Mouse (Mus musculus): ENCODE data around the gene Atp6v1a. TPM values are rescaled to one million over a fixed set of nuclear protein-coding genes. Genes with fewer than 3 reads are reported as not detected.

Atp6v1a gene
- polyA plus RNA-seq (2015; fragmentation: Illumina TruSeq; extraction: RNeasy Lipid Tissue Mini Kit (QIAGEN cat#74804); ENCODE audit: insufficient read depth, low read depth, low replicate concordance) = 7.3 TPM

DNA sequence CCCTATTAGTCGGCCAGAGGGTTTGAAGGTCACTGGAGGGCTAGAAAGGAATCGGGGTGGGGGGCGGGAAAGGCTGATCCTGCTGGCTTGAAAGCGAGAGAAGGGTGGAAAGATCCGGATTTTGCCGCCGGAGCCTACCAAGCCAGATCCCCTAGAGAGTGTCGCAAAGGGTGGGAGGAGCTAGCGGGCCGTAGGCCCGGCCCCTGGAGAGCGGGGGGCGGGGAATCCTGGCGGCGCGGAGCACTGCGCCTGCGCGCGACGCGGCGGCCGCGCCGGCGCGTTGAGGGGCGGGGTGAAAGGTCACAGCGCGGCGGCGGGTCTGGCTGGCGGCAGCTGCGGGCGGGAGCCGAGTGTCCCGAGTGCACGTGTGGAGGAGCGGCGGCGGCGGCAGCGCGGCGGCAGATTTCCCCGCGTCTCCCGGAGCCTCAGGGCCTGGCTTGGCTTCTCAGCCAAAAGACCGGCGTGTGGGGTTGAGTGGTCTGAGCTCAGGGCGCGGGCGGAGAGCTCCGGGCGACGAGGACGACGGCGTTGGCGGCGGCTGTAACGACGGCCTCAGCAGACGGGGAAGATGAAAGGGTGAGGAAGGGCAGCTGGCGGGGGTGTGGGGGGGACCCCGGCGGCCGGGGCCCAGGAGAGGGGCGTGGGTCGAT, at the start of gene Atp6v1a, which contains the start of gene Naa50:
TSS of gene Atp6v1a (minus strand) at position 170 of the 650 bp plus-strand sequence.
TSS of gene Naa50 (plus strand) at position 295 of the 650 bp plus-strand sequence.

DNA sequence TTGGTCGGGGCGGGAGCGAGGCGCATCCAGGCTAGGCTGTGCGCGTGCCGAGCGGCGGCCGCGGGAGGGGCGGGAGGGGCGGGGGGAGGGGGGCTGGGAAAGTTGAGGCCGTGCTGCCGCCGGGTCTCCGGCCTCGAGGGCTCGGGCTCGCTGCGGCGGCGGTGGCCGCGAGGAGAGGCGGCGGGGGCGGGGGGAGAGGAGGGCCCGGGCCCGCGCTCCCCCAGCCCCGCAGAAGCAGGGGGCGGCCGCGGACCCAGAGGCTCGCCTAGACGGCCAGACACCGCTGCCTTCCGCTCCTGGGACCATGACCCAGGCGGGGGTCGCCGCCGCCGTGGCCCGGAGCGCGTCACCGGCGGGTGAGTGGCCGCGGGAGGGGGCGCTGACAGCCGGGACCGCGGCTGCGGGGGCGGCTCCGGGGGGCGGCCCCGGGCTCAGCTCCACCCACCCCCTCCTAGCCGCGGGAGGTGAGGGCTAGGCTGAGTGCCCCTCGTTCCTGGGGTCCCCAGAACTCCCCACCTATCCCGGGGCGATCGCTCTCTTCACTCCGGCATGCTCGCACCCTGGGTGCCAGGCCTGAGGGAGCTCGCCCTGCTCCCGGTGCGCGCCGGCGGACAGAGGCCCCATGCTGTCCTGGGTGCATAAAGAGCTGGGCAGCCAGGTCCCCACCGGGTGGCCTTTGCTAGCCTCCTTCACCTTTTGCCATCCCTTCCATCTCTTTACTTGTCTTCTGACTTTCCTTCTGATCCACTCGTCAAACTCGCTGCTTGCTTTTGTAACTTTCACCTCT, 33.8 kb upstream of the Atp6v1a start, which contains the start of gene Usf3:
TSS of gene Usf3 (plus strand) at position 92 of the 787 bp plus-strand sequence.

DNA sequence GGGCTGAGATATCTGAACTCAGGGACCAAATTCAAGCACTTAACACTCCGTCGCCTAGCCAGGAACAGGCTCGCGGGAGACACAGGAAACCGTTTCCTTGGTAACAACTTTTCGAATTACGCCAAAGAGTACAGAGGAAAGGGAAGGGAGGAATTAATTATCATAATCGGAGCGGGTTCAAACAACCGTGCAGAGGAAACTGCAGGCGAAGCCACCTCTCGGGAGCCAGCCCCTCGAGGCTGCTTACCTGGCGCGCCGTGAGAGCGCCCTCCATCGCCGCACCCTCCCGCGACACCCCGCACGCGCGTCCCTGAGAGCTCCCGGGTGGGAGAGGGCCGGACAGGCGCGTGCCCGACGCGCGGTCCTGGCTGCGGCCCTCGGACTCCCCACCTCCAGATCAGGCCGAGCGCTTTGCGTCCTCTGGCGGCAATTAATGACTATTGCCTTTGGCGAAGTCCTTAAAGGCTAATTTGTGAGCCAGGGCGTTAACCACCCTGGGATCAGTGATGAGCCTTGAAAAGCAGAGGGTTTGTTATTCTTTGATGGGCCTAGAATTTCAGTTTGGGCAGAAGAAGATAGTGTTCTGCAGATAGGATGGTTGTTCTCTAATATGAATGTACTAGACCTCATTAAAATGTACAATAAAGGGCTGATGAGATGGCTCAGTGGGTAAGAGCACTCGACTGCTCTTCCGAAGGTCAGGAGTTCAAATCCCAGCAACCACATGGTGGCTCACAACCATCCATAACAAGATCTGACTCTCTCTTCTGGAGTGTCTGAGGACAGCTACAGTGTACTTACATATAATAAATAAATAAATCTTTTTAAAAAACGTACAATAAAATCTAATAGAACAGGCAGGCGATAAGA, 76.2 kb downstream of the Atp6v1a start, which contains the start of gene Gramd1c:
TSS of gene Gramd1c (minus strand) at position 321 of the 870 bp plus-strand sequence.

Other genes with a start within 250 kb of the Atp6v1a start
- gene Ccdc191, start 249.9 kb downstream of the Atp6v1a start, polyA plus RNA-seq (2015; fragmentation: Illumina TruSeq; extraction: RNeasy Lipid Tissue Mini Kit (QIAGEN cat#74804); ENCODE audit: insufficient read depth, low read depth, low replicate concordance) = 6.5 TPM
- 7.4 TPM for gene Qtrt2, start 212.9 kb downstream of the Atp6v1a start, polyA plus RNA-seq (2015; fragmentation: Illumina TruSeq; extraction: RNeasy Lipid Tissue Mini Kit (QIAGEN cat#74804); ENCODE audit: insufficient read depth, low read depth, low replicate concordance)
- 0.98 TPM for gene Zdhhc23, start 159.9 kb downstream of the Atp6v1a start, polyA plus RNA-seq (2015; fragmentation: Illumina TruSeq; extraction: RNeasy Lipid Tissue Mini Kit (QIAGEN cat#74804); ENCODE audit: insufficient read depth, low read depth, low replicate concordance)
- 1.8 TPM for gene Gramd1c, start 76.4 kb downstream of the Atp6v1a start, polyA plus RNA-seq (2015; fragmentation: Illumina TruSeq; extraction: RNeasy Lipid Tissue Mini Kit (QIAGEN cat#74804); ENCODE audit: insufficient read depth, low read depth, low replicate concordance)
- gene Naa50, start 125 bp upstream of the Atp6v1a start, polyA plus RNA-seq (2015; fragmentation: Illumina TruSeq; extraction: RNeasy Lipid Tissue Mini Kit (QIAGEN cat#74804); ENCODE audit: insufficient read depth, low read depth, low replicate concordance) = 7.6 TPM
- 2.1 TPM for gene Usf3, start 33.5 kb upstream of the Atp6v1a start, polyA plus RNA-seq (2015; fragmentation: Illumina TruSeq; extraction: RNeasy Lipid Tissue Mini Kit (QIAGEN cat#74804); ENCODE audit: insufficient read depth, low read depth, low replicate concordance)
- gene Sidt1, start 193.5 kb upstream of the Atp6v1a start, polyA plus RNA-seq (2015; fragmentation: Illumina TruSeq; extraction: RNeasy Lipid Tissue Mini Kit (QIAGEN cat#74804); ENCODE audit: insufficient read depth, low read depth, low replicate concordance) = not detected
- 3.7 TPM for gene Spice1, start 207.4 kb upstream of the Atp6v1a start, polyA plus RNA-seq (2015; fragmentation: Illumina TruSeq; extraction: RNeasy Lipid Tissue Mini Kit (QIAGEN cat#74804); ENCODE audit: insufficient read depth, low read depth, low replicate concordance)